Mouse (Mus musculus) G1E (cell line): ENCODE results near the gene Dennd1a. TPM values are rescaled to one million over a fixed set of nuclear protein-coding genes. Genes with fewer than 3 reads are reported as not detected.

ENCODE experiments used
- ATAC-seq: 2 replicates; pipeline ENCODE4 v1.8.0; 2016; ENCODE audit warnings: mild to moderate bottlenecking; ENCODE audit not compliant: insufficient number of reproducible peaks, poor library complexity, low FRiP score, severe bottlenecking; ENCODE audit errors: extremely low read depth
- DNase-seq: peaks from one replicate; pipeline ENCODE4 v3.0.0; 2012; ENCODE audit warnings: low spot score
- H3K27me3 ChIP-seq: 2 replicates; pipeline ENCODE4 v1.6.1; 2012; ENCODE audit warnings: mild to moderate bottlenecking, low read length, inconsistent platforms; ENCODE audit not compliant: insufficient read depth
- H3K36me3 ChIP-seq: replicated peaks from 2 replicates; pipeline ENCODE3; 2012; ENCODE audit warnings: mild to moderate bottlenecking, inconsistent platforms
- H3K4me1 ChIP-seq: 2 replicates; pipeline ENCODE4 v1.6.1; 2012; ENCODE audit warnings: low read depth, low read length, inconsistent platforms, mixed read lengths; ENCODE audit not compliant: insufficient read depth
- H3K4me3 ChIP-seq: 2 replicates; pipeline ENCODE4 v1.5.1; 2012; ENCODE audit warnings: low read depth, mild to moderate bottlenecking, inconsistent platforms, low read length, moderate library complexity, mixed read lengths
- H3K9me3 ChIP-seq: replicated peaks from 2 replicates; pipeline ENCODE4 v1.6.1; 2012; ENCODE audit warnings: inconsistent platforms
- CTCF ChIP-seq: IDR thresholded peaks from 2 replicates; pipeline ENCODE4 v1.5.1; 2012; ENCODE audit warnings: low read depth, low read length, inconsistent platforms, mixed read lengths
- GATA1 ChIP-seq: IDR thresholded peaks from 2 replicates; pipeline ENCODE4 v1.6.1; 2012; ENCODE audit warnings: borderline replicate concordance, low read length, inconsistent platforms, mixed read lengths
- GATA2 ChIP-seq: IDR thresholded peaks from 2 replicates; pipeline ENCODE4 v1.6.1; 2012; ENCODE audit warnings: low read depth, low read length, inconsistent platforms, borderline replicate concordance
- POLR2AphosphoS5 ChIP-seq: IDR thresholded peaks from 2 replicates; pipeline ENCODE4 v1.6.1; 2012; ENCODE audit warnings: low read depth, low read length, inconsistent platforms; ENCODE audit not compliant: insufficient replicate concordance
- TAL1 ChIP-seq: conservative IDR thresholded peaks from 2 replicates; pipeline ENCODE4 v1.6.1; 2012; ENCODE audit warnings: low read depth, low read length, inconsistent platforms, mixed read lengths
- polyA plus RNA-seq: library from polyadenylated mRNA; stranded (reverse); fragments of >175 nt; gene quantifications from 2 replicates; pipeline ENCODE4 v1.2.3, GENCODE M21; 2012
- total RNA-seq, 2 experiments: library from RNA; stranded (forward) in 1 of 2; stranded (reverse) in 1 of 2; fragments of 200-1000 nt in 1 of 2; fragments of >200 nt in 1 of 2; fragmentation: Nextera tagmentation in 1 of 2; gene quantifications; 2 replicates each; pipeline ENCODE4 v1.2.3; 2014 to 2017

Dennd1a gene
- total and polyA plus RNA-seq, 3 experiments: 25.5 to 78.7 (median 71.0) TPM

DNA sequence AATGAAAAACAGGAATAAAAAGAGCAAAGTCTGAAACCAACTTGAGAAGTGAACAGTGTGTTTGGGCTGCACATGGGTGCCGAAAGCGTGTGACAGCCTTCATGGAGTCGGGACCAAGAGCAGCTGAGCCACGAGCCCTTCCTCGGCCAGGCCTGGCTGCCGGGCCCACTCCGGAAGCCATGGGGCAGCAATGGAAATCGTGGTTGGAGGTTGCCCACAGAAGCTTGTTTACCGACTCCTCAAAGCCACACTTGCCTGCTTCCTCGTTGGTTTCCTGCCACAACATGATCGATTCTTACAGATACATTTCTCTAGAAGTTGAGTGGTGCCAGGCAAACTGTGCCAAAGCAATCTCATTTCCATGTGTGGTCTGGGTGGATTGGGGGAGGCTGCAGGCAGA lies 31.9 kb upstream of the Dennd1a start:
- no peak overlapping the region for H3K4me3 ChIP-seq
- H3K36me3 ChIP-seq: no peaks in the 10 kb centered on the region
- H3K27me3 ChIP-seq: peaks cover 71% of the 10 kb centered on the region
- no peaks in the 10 kb centered on the region for H3K9me3 ChIP-seq
- TF ChIP-seq GATA2 (no peak), GATA1 (no peak), POLR2AphosphoS5 (no peak), CTCF (no peak), TAL1 (no peak)
- DNase-seq: no peak
- peaks cover 10% of the 10 kb centered on the region for H3K4me1 ChIP-seq
- ATAC-seq: no peak

GRCm38 (mm10) chr2:38313399-38313798 lies 26.2 kb upstream of the Dennd1a start:
- ATAC-seq: no peak
- no peak for TF ChIP-seq CTCF
- Histone ChIP-seq H3K9me3 (no peaks in the 10 kb centered on the region), H3K4me3 (no peak overlapping the region), H3K4me1 (peaks cover 2% of the 10 kb centered on the region; the same call in 1 of the 2 replicates), H3K27me3 (peaks cover 47% of the 10 kb centered on the region), H3K36me3 (no peaks in the 10 kb centered on the region)
- no peak for DNase-seq

DNA sequence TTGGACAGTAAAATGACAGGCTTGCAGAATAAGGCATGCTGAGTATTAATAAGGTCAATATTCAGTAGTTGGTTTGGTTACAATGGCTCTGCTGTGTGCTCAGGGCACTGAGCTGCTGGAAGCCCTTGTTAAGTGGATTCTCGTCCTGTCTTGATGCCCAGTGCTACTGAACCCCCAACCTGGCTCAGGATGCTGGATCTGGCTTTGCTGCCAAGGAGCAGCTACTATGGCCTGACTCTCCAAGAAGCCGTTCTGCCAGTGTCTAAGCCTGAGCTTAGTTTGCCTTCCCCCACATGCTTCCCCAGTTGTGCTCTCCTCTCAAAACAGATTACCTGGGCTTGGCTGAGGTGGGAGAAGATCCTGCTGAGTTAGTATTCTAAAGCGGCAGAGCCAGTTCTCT lies 25.7 kb upstream of the Dennd1a start:
- no peak for DNase-seq
- no peaks in the 10 kb centered on the region for H3K36me3 ChIP-seq
- peaks cover 45% of the 10 kb centered on the region for H3K27me3 ChIP-seq
- no peak overlapping the region for H3K4me3 ChIP-seq
- no peak for ATAC-seq
- TF ChIP-seq CTCF: no peak
- no peak for TF ChIP-seq TAL1
- TF ChIP-seq POLR2AphosphoS5: no peak
- TF ChIP-seq GATA1: no peak
- peaks cover 2% of the 10 kb centered on the region; the same call in 1 of the 2 replicates for H3K4me1 ChIP-seq
- H3K9me3 ChIP-seq: no peaks in the 10 kb centered on the region

DNA sequence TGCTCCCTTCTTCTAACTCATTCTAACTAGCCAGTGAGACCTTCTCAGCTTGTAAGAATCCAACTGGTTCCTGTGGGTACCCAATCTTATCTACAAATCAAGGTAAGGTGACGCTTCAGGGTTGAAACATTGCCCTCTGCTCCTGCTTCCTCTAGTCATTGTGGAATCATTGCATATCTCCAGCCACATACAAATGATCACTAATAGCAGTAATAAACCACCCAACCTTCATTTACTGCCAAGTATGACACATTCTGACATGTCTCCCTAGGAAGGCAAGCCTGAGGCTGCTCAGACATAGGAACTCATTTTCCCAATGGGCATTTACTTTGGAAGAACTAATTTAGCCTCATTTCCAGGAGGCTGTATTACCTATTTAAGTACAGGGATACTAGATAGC lies 18.0 kb upstream of the Dennd1a start:
- no peak for DNase-seq
- TF ChIP-seq GATA2: no peak
- TF ChIP-seq CTCF: no peak
- no peak for ATAC-seq
- Histone ChIP-seq H3K4me1 (peaks cover 4% of the 10 kb centered on the region), H3K36me3 (no peaks in the 10 kb centered on the region), H3K4me3 (no peak overlapping the region), H3K9me3 (no peaks in the 10 kb centered on the region), H3K27me3 (peaks cover 30% of the 10 kb centered on the region; the same call in 1 of the 2 replicates)

- ATAC-seq: no peak
- peaks cover 16% of the 10 kb centered on the region; the same call in 1 of the 2 replicates for H3K27me3 ChIP-seq
Observed at GRCm38 (mm10) chr2:38300941-38301340, 13.8 kb upstream of the Dennd1a start.

DNA sequence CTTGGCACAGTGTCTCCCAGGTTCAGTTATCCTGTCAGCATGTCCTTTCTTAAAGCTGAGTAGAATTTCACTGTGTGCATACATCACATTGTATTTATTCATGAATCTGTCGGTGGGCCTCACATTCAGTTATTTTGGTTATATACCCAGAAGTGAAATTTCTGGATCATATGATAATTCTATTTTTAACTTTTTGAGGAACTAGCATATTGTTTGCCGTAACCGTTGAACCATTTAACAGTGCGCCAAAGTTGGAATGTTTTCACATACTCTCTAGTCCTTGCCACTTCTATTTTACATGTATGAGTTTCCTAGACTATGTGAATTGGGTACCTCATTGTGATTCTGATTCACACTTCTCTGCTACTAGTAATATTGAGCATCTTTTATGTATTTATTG lies 8.7 kb upstream of the Dennd1a start:
- H3K4me1 ChIP-seq: peaks cover 5% of the 10 kb centered on the region
- TF ChIP-seq POLR2AphosphoS5 (no peak), GATA2 (no peak), GATA1 (no peak), CTCF (no peak), TAL1 (no peak)
- H3K27me3 ChIP-seq: no peaks in the 10 kb centered on the region
- H3K36me3 ChIP-seq: no peaks in the 10 kb centered on the region
- ATAC-seq (no peak), DNase-seq (no peak)
- no peak overlapping the region for H3K4me3 ChIP-seq
- no peaks in the 10 kb centered on the region for H3K9me3 ChIP-seq

More at GRCm38 (mm10) chr2:38300941-38301340, 13.8 kb upstream of the Dennd1a start:
- DNase-seq: no peak
- peaks cover 6% of the 10 kb centered on the region for H3K4me1 ChIP-seq
- no peaks in the 10 kb centered on the region for H3K9me3 ChIP-seq
- H3K36me3 ChIP-seq: no peaks in the 10 kb centered on the region
- no peak for TF ChIP-seq POLR2AphosphoS5
- no peak for TF ChIP-seq GATA1
- no peak for TF ChIP-seq CTCF
- TF ChIP-seq GATA2: no peak
- TF ChIP-seq TAL1: no peak
- H3K4me3 ChIP-seq: no peak overlapping the region

- peaks cover 11% of the 10 kb centered on the region for H3K4me1 ChIP-seq
- ATAC-seq (no peak), DNase-seq (no peak)
- no peaks in the 10 kb centered on the region for H3K36me3 ChIP-seq
- no peaks in the 10 kb centered on the region for H3K27me3 ChIP-seq
- H3K9me3 ChIP-seq: no peaks in the 10 kb centered on the region
- TF ChIP-seq TAL1: no peak
- no peak for TF ChIP-seq POLR2AphosphoS5
- TF ChIP-seq CTCF: no peak
- H3K4me3 ChIP-seq: no peak overlapping the region
Observed at GRCm38 (mm10) chr2:38291526-38291925, 4.3 kb upstream of the Dennd1a start.
